Mouse (Mus musculus) forebrain, postnatal 0 days (tissue): ENCODE results near the gene 1700037H04Rik. TPM values are rescaled to one million over a fixed set of nuclear protein-coding genes. Genes with fewer than 3 reads are reported as not detected.

ENCODE experiments used
- ATAC-seq: fragments of 200-750 bp; cut with Nextera tagmentation; 2 replicates; pipeline ENCODE4 v1.8.0; 2017; ENCODE audit warnings: mild to moderate bottlenecking, moderate library complexity
- DNase-seq: peaks from one replicate; pipeline ENCODE4 v3.0.0-alpha.2; 2015
- H3K27ac ChIP-seq: fragments of 300-500 bp; sonication (generic); 2 replicates; pipeline ENCODE4 v1.5.1; 2014; ENCODE audit warnings: low read depth, mild to moderate bottlenecking, antibody characterized with exemption, low read length, moderate library complexity, mixed read lengths
- H3K27me3 ChIP-seq: fragments of 300-500 bp; sonication (generic); 2 replicates; pipeline ENCODE4 v1.6.1; 2014; ENCODE audit warnings: mild to moderate bottlenecking, low read length, mixed read lengths; ENCODE audit not compliant: insufficient read depth
- H3K36me3 ChIP-seq: fragments of 300-500 bp; sonication (generic); 2 replicates; pipeline ENCODE4 v1.6.1; 2014; ENCODE audit warnings: mild to moderate bottlenecking, moderate library complexity; ENCODE audit not compliant: insufficient read depth
- H3K4me1 ChIP-seq: fragments of 300-500 bp; sonication (generic); 2 replicates; pipeline ENCODE4 v1.6.1; 2014; ENCODE audit warnings: antibody characterized with exemption; ENCODE audit not compliant: insufficient read depth
- H3K4me2 ChIP-seq: fragments of 300-500 bp; sonication (generic); 2 replicates; pipeline ENCODE4 v1.6.1; 2014; ENCODE audit warnings: low read depth, mild to moderate bottlenecking, moderate library complexity
- H3K4me3 ChIP-seq: fragments of 300-500 bp; sonication (generic); 2 replicates; pipeline ENCODE4 v1.5.1; 2014; ENCODE audit warnings: low read depth, low read length, mixed read lengths
- H3K9ac ChIP-seq: fragments of 300-500 bp; sonication (generic); 2 replicates; pipeline ENCODE4 v1.6.1; 2014; ENCODE audit warnings: mild to moderate bottlenecking
- H3K9me3 ChIP-seq: fragments of 300-500 bp; sonication (generic); 2 replicates; pipeline ENCODE4 v1.6.1; 2016; ENCODE audit warnings: low read length
- CTCF ChIP-seq: sonication (generic); IDR thresholded peaks from 2 replicates; pipeline ENCODE4 v1.5.1; 2016; ENCODE audit warnings: antibody characterized with exemption, control low read depth, low read depth
- WGBS: fragments of 180-500 bp; shearing (Covaris S2); extraction: QIAGEN DNeasy Blood & Tissue Kit; methylation state at CpG from one replicate; pipeline ENCODE4 v1.1.7; 2014; 5-methylcytosine and 5-hydroxymethylcytosine counted together
- polyA plus RNA-seq: library from polyadenylated mRNA; unstranded; fragments of >200 nt; fragmentation: Nextera tagmentation; extraction: Ambion mirVana; gene quantifications from 2 replicates; pipeline ENCODE4 v1.2.1, GENCODE M21; 2015
- total RNA-seq: library from RNA; depleted of rRNA; stranded (reverse); fragments of >200 nt; gene quantifications from 2 replicates; pipeline ENCODE4 v1.2.3, GENCODE M21; 2014

The 1700037H04Rik gene
- total and polyA plus RNA-seq, 2 experiments from 2014 or later = 94.0 to 95.0 TPM

- Histone ChIP-seq H3K27me3 (no peaks in the 10 kb centered on the region), H3K4me1 (0 out of 2 replicates have a peak, but pooled peaks cover 15% of the 10 kb centered on the region), H3K27ac (no peak overlapping the region), H3K36me3 (peaks cover 19% of the 10 kb centered on the region), H3K9ac (no peak overlapping the region), H3K4me3 (no peak overlapping the region), H3K4me2 (no peak overlapping the region), H3K9me3 (no peaks in the 10 kb centered on the region)
- no peak for TF ChIP-seq CTCF
- no peak for ATAC-seq
- DNase-seq = no peak
- 42% methylated on average over 5 of the region's 5 CpGs for WGBS
These were observed 29.8 kb upstream of the 1700037H04Rik start for GRCm38 (mm10) chr2:131189521-131190309.

- ATAC-seq (no peak), DNase-seq (no peak)
- Histone ChIP-seq H3K36me3 (peaks cover 8% of the 10 kb centered on the region), H3K4me3 (no peak overlapping the region), H3K9ac (no peak overlapping the region), H3K27me3 (no peaks in the 10 kb centered on the region), H3K9me3 (no peaks in the 10 kb centered on the region), H3K4me1 (0 out of 2 replicates have a peak, but pooled peaks cover 15% of the 10 kb centered on the region), H3K27ac (no peak overlapping the region), H3K4me2 (no peak overlapping the region)
- 96% methylated on average over 5 of the region's 5 CpGs for WGBS
- TF ChIP-seq CTCF = no peak
These were observed 28.4 kb upstream of the 1700037H04Rik start for GRCm38 (mm10) chr2:131188311-131188710.

- Histone ChIP-seq H3K27ac (no peak overlapping the region), H3K36me3 (peaks cover 2% of the 10 kb centered on the region; the same call in 1 of the 2 replicates), H3K4me1 (0 out of 2 replicates have a peak, but pooled peaks cover 15% of the 10 kb centered on the region), H3K4me2 (peak overlapping the region; percentile 81), H3K9ac (peak overlapping the region; percentile 78; the same call in 1 of the 2 replicates), H3K27me3 (no peaks in the 10 kb centered on the region), H3K4me3 (peak overlapping the region; percentile 58), H3K9me3 (no peaks in the 10 kb centered on the region)
- DNase-seq (no peak), ATAC-seq (no peak)
- WGBS = 19% methylated on average over 3 of the region's 3 CpGs
- no peak for TF ChIP-seq CTCF
These were observed 27.7 kb upstream of the 1700037H04Rik start for GRCm38 (mm10) chr2:131187602-131187922.

- H3K36me3 ChIP-seq = no peaks in the 10 kb centered on the region
- H3K27me3 ChIP-seq = no peaks in the 10 kb centered on the region
- peak within 1 kb of the TSS; percentile 24; the same call in 1 of the 2 replicates for H3K27ac ChIP-seq
- peak; percentile 93 for ATAC-seq
- 0 out of 2 replicates have a peak, but pooled peaks cover 15% of the 10 kb centered on the region for H3K4me1 ChIP-seq
- peak within 1 kb of the TSS; percentile 78 for H3K9ac ChIP-seq
- peak within 1 kb of the TSS; percentile 81 for H3K4me2 ChIP-seq
- peak; percentile 45 for TF ChIP-seq CTCF
- 1% methylated on average over 43 of the region's 43 CpGs for WGBS
- peak within 1 kb of the TSS; percentile 58 for H3K4me3 ChIP-seq
- peak; percentile 84 for DNase-seq
- H3K9me3 ChIP-seq = no peaks in the 10 kb centered on the region
These were observed 27.1 kb upstream of the 1700037H04Rik start, which contains the start of the genes Cdc25b and Spef1 for GRCm38 (mm10) chr2:131186771-131187601. Gene Cdc25b (plus strand): TSS chr2:131186949. Gene Spef1 (minus strand): TSS chr2:131187282.

GRCm38 (mm10) chr2:131186343-131186742 lies 26.5 kb upstream of the 1700037H04Rik start:
- WGBS = 2% methylated on average over 14 of the region's 14 CpGs
- no peak for TF ChIP-seq CTCF
- 0 out of 2 replicates have a peak overlapping the region, but pooled peaks have one; percentile 23 for H3K27ac ChIP-seq
- H3K27me3 ChIP-seq = no peaks in the 10 kb centered on the region
- DNase-seq (no peak), ATAC-seq (no peak; the same call in 1 of the 2 replicates)
- H3K4me3 ChIP-seq = peak overlapping the region; percentile 58
- no peaks in the 10 kb centered on the region for H3K9me3 ChIP-seq
- 0 out of 2 replicates have a peak, but pooled peaks cover 15% of the 10 kb centered on the region for H3K4me1 ChIP-seq
- peak overlapping the region; percentile 81 for H3K4me2 ChIP-seq
- no peaks in the 10 kb centered on the region for H3K36me3 ChIP-seq
- H3K9ac ChIP-seq = peak overlapping the region; percentile 78

GRCm38 (mm10) chr2:131179990-131180587 lies 20.2 kb upstream of the 1700037H04Rik start, which contains the start of gene Cenpb:
Gene Cenpb (minus strand): TSS chr2:131180067.
- DNase-seq (peak; percentile 92), ATAC-seq (peak; percentile 93)
- no peaks in the 10 kb centered on the region; the same call in 1 of the 2 replicates for H3K36me3 ChIP-seq
- H3K9me3 ChIP-seq = no peaks in the 10 kb centered on the region
- no peaks in the 10 kb centered on the region for H3K27me3 ChIP-seq
- peak within 1 kb of the TSS; percentile 99 for H3K27ac ChIP-seq
- peaks cover 30% of the 10 kb centered on the region for H3K4me1 ChIP-seq
- peak within 1 kb of the TSS; percentile 93 for H3K9ac ChIP-seq
- TF ChIP-seq CTCF = peak; percentile 63
- WGBS = 2% methylated on average over 52 of the region's 57 CpGs
- peak within 1 kb of the TSS; percentile 98 for H3K4me2 ChIP-seq
- H3K4me3 ChIP-seq = peak within 1 kb of the TSS; percentile 84
